Mouse (Mus musculus) limb, embryonic 13.5 days (tissue): ENCODE data around the gene Atp10a. TPM values are rescaled to one million over a fixed set of nuclear protein-coding genes. Genes with fewer than 3 reads are reported as not detected.
A peak's percentile ranks its signal among the peaks of the same experiment; 100 is the strongest.

Experiments used
- ATAC-seq: fragments of 200-750 bp; cut with Nextera tagmentation; 2 replicates; pipeline ENCODE4 v1.8.0; 2017; ENCODE audit warnings: low read depth, moderate number of reproducible peaks, moderate TSS enrichment; ENCODE audit not compliant: low FRiP score
- H3K27ac ChIP-seq: fragments of 300-500 bp; sonication (generic); 2 replicates; pipeline ENCODE4 v1.5.1; 2015; ENCODE audit warnings: inconsistent platforms, mild to moderate bottlenecking, moderate library complexity
- H3K27me3 ChIP-seq: fragments of 300-500 bp; sonication (generic); 2 replicates; pipeline ENCODE4 v1.6.1; 2015; ENCODE audit warnings: mild to moderate bottlenecking, inconsistent platforms
- H3K36me3 ChIP-seq: fragments of 300-500 bp; sonication (generic); 2 replicates; pipeline ENCODE4 v1.6.1; 2015; ENCODE audit warnings: inconsistent platforms, mild to moderate bottlenecking, moderate library complexity
- H3K4me1 ChIP-seq: fragments of 300-500 bp; sonication (generic); 2 replicates; pipeline ENCODE4 v1.6.1; 2015; ENCODE audit warnings: inconsistent platforms
- H3K4me2 ChIP-seq: fragments of 300-500 bp; sonication (generic); replicated peaks from 2 replicates; pipeline ENCODE4 v1.6.1; 2015; ENCODE audit warnings: inconsistent platforms, mild to moderate bottlenecking, moderate library complexity
- H3K4me3 ChIP-seq: fragments of 300-500 bp; sonication (generic); 2 replicates; pipeline ENCODE4 v1.5.1; 2015; ENCODE audit warnings: moderate library complexity, mild to moderate bottlenecking, inconsistent platforms
- H3K9ac ChIP-seq: fragments of 300-500 bp; sonication (generic); 2 replicates; pipeline ENCODE4 v1.6.1; 2015; ENCODE audit warnings: mild to moderate bottlenecking, inconsistent platforms
- H3K9me3 ChIP-seq: fragments of 300-500 bp; sonication (generic); 2 replicates; pipeline ENCODE4 v1.6.1; 2016; ENCODE audit warnings: inconsistent platforms
- WGBS: fragments of 180-500 bp; shearing (Covaris S2); methylation state at CpG from one replicate; pipeline ENCODE4 v1.1.7; 2015; 5-methylcytosine and 5-hydroxymethylcytosine counted together
- polyA plus RNA-seq: library from polyadenylated mRNA; unstranded; fragments of >200 nt; fragmentation: Nextera tagmentation; extraction: Ambion mirVana; gene quantifications from 2 replicates; pipeline ENCODE4 v1.2.1, GENCODE M21; 2015

Atp10a gene
- polyA plus RNA-seq, 1 experiment from 2014 or later = 2.5 TPM

DNA sequence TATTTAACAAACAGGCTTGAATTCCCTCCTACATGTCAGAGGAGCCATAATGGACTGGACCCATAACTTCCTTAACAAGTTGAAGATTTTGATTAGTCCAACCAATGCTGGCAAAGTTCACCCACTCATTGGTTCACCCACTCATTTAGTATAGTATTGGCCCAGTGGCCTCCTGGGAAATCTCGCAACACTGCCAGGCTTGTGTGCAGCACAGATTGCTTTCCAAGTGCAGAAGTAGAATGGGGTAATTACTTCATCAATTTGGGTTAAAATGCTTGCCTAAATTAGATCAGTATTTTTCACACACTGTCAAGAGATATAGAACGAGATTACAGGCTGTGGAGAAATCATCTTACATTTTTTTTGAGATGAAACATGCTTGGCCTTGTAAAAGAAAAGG is 112.3 kb downstream of the Atp10a start:
- H3K27ac ChIP-seq = no peak overlapping the region
- no peaks in the 10 kb centered on the region for H3K9me3 ChIP-seq
- H3K27me3 ChIP-seq = no peaks in the 10 kb centered on the region
- no peak overlapping the region for H3K4me2 ChIP-seq
- no peak for ATAC-seq
- WGBS = 84% methylated on average over 2 of the region's 2 CpGs
- H3K36me3 ChIP-seq = no peaks in the 10 kb centered on the region
- no peak overlapping the region for H3K4me3 ChIP-seq
- no peak overlapping the region for H3K9ac ChIP-seq
- no peaks in the 10 kb centered on the region for H3K4me1 ChIP-seq

GRCm38 (mm10) chr7:58770254-58770653 is 114.3 kb downstream of the Atp10a start:
- ATAC-seq = no peak
- H3K4me1 ChIP-seq = no peaks in the 10 kb centered on the region
- 68% methylated on average over 3 of the region's 3 CpGs for WGBS
- no peak overlapping the region for H3K27ac ChIP-seq
- no peak overlapping the region for H3K9ac ChIP-seq
- H3K4me3 ChIP-seq = no peak overlapping the region
- H3K9me3 ChIP-seq = no peaks in the 10 kb centered on the region
- H3K4me2 ChIP-seq = no peak overlapping the region
- no peaks in the 10 kb centered on the region for H3K36me3 ChIP-seq
- no peaks in the 10 kb centered on the region for H3K27me3 ChIP-seq

GRCm38 (mm10) chr7:58772048-58772690 is 116.2 kb downstream of the Atp10a start:
- no peak overlapping the region for H3K4me2 ChIP-seq
- no peak for ATAC-seq
- 76% methylated on average over 6 of the region's 6 CpGs for WGBS
- H3K9ac ChIP-seq = no peak overlapping the region
- no peaks in the 10 kb centered on the region for H3K4me1 ChIP-seq
- no peaks in the 10 kb centered on the region for H3K36me3 ChIP-seq
- no peaks in the 10 kb centered on the region for H3K27me3 ChIP-seq
- no peak overlapping the region for H3K27ac ChIP-seq
- H3K4me3 ChIP-seq = no peak overlapping the region
- no peaks in the 10 kb centered on the region for H3K9me3 ChIP-seq

DNA sequence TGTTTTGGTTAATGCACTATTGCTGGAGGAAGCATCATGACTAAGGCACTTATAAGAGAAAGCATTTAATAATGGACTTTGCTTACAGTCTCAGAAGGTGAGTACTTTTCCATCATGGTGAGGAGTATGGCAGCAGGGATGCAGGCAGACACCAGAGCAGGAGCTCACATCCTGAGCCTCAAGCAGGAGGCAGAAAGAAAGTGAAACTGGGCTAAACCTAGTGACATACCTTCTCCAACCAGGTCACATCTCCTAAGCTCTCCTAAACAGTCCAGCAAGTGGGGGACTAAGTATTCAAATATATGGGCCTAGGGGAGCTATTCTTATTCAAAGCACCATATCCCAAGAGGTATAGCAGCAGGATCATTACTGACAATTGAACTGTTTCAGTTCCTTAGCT is 123.2 kb downstream of the Atp10a start:
- Histone ChIP-seq H3K4me2 (no peak overlapping the region), H3K9ac (no peak overlapping the region), H3K27ac (no peak overlapping the region), H3K36me3 (no peaks in the 10 kb centered on the region), H3K4me1 (no peaks in the 10 kb centered on the region), H3K4me3 (no peak overlapping the region), H3K9me3 (no peaks in the 10 kb centered on the region), H3K27me3 (no peaks in the 10 kb centered on the region)
- no peak for ATAC-seq

- no peak overlapping the region for H3K4me2 ChIP-seq
- peaks cover 8% of the 10 kb centered on the region; the same call in 1 of the 2 replicates for H3K36me3 ChIP-seq
- 90% methylated on average over 4 of the region's 4 CpGs for WGBS
- no peak overlapping the region for H3K9ac ChIP-seq
- no peak for ATAC-seq
- no peak overlapping the region for H3K4me3 ChIP-seq
- H3K4me1 ChIP-seq = no peaks in the 10 kb centered on the region
- H3K9me3 ChIP-seq = no peaks in the 10 kb centered on the region
- H3K27me3 ChIP-seq = no peaks in the 10 kb centered on the region
- no peak overlapping the region for H3K27ac ChIP-seq
Observed at GRCm38 (mm10) chr7:58786986-58787385, 131.0 kb downstream of the Atp10a start.

DNA sequence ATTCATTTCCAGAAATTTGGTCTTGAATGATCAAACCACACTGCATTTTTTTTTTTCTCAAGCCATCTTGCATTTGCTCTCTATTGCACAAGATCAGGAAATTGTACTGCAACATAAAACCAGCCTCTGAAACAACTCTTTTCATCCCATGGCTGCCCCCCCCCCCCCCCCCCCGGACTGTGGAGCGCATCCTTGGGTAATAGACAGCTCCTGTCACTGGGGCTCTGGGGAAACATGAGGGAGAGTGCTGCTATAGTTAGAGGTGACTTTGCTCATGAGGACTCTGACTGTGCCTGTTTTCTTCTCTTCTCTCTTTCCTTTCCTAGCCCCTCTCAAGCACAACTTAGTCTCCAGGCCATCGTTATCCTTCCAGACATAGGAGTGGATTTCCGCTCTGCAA is 131.6 kb downstream of the Atp10a start:
- Histone ChIP-seq H3K4me1 (no peaks in the 10 kb centered on the region), H3K9ac (no peak overlapping the region), H3K4me2 (no peak overlapping the region), H3K9me3 (no peaks in the 10 kb centered on the region), H3K27me3 (no peaks in the 10 kb centered on the region), H3K4me3 (no peak overlapping the region), H3K27ac (no peak overlapping the region), H3K36me3 (peaks cover 8% of the 10 kb centered on the region)
- WGBS = 73% methylated on average over 4 of the region's 4 CpGs
- ATAC-seq = no peak

- Histone ChIP-seq H3K9ac (no peak overlapping the region), H3K36me3 (peaks cover 8% of the 10 kb centered on the region), H3K4me3 (no peak overlapping the region), H3K27me3 (no peaks in the 10 kb centered on the region), H3K4me1 (no peaks in the 10 kb centered on the region), H3K27ac (no peak overlapping the region), H3K9me3 (no peaks in the 10 kb centered on the region), H3K4me2 (no peak overlapping the region)
- WGBS = 56% methylated on average over 7 of the region's 7 CpGs
- peak; percentile 54; the same call in 1 of the 2 replicates for ATAC-seq
Observed at GRCm38 (mm10) chr7:58788424-58789261, 132.7 kb downstream of the Atp10a start.

DNA sequence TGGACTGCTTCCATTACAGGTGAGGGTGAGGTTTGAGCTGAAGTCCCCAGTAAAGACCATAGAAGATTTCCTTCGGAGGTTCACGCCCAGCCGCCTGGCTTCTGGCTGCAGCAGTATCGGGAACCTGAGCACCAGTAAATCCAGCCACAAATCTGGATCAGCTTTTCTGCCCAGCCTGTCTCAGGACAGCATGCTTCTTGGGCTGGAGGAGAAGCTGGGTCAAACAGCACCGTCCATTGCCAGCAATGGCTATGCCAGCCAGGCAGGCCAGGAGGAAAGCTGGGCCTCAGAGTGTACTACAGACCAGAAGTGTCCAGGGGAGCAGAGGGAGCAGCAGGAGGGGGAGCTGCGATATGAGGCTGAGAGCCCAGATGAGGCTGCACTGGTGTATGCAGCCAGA is 141.3 kb downstream of the Atp10a start:
- ATAC-seq = no peak
- Histone ChIP-seq H3K4me3 (no peak overlapping the region), H3K27me3 (no peaks in the 10 kb centered on the region), H3K4me1 (no peaks in the 10 kb centered on the region), H3K27ac (no peak overlapping the region), H3K9me3 (no peaks in the 10 kb centered on the region), H3K36me3 (no peaks in the 10 kb centered on the region), H3K9ac (no peak overlapping the region), H3K4me2 (no peak overlapping the region)
- 91% methylated on average over 6 of the region's 6 CpGs for WGBS

GRCm38 (mm10) chr7:58800916-58801315 is 144.9 kb downstream of the Atp10a start:
- H3K4me1 ChIP-seq = no peaks in the 10 kb centered on the region
- H3K4me2 ChIP-seq = no peak overlapping the region
- WGBS = 86% methylated on average over 7 of the region's 7 CpGs
- no peak for ATAC-seq
- H3K27ac ChIP-seq = no peak overlapping the region
- H3K36me3 ChIP-seq = peaks cover 6% of the 10 kb centered on the region; the same call in 1 of the 2 replicates
- H3K9me3 ChIP-seq = no peaks in the 10 kb centered on the region
- no peaks in the 10 kb centered on the region for H3K27me3 ChIP-seq
- no peak overlapping the region for H3K9ac ChIP-seq
- H3K4me3 ChIP-seq = no peak overlapping the region

GRCm38 (mm10) chr7:58801791-58802190 is 145.8 kb downstream of the Atp10a start:
- H3K4me2 ChIP-seq = no peak overlapping the region
- H3K27ac ChIP-seq = no peak overlapping the region
- no peaks in the 10 kb centered on the region for H3K27me3 ChIP-seq
- H3K9me3 ChIP-seq = no peaks in the 10 kb centered on the region
- 86% methylated on average over 2 of the region's 2 CpGs for WGBS
- no peak overlapping the region for H3K4me3 ChIP-seq
- H3K36me3 ChIP-seq = peaks cover 6% of the 10 kb centered on the region; the same call in 1 of the 2 replicates
- no peak overlapping the region for H3K9ac ChIP-seq
- H3K4me1 ChIP-seq = no peaks in the 10 kb centered on the region
- no peak for ATAC-seq

- no peak overlapping the region for H3K9ac ChIP-seq
- H3K9me3 ChIP-seq = no peaks in the 10 kb centered on the region
- H3K36me3 ChIP-seq = peaks cover under 1% of the 10 kb centered on the region; the same call in 1 of the 2 replicates
- no peak overlapping the region for H3K27ac ChIP-seq
- no peak overlapping the region for H3K4me2 ChIP-seq
- H3K4me3 ChIP-seq = no peak overlapping the region
- no peaks in the 10 kb centered on the region for H3K4me1 ChIP-seq
- ATAC-seq = no peak
- 65% methylated on average over 6 of the region's 6 CpGs for WGBS
- no peaks in the 10 kb centered on the region for H3K27me3 ChIP-seq
Observed at GRCm38 (mm10) chr7:58822147-58822681, 166.2 kb downstream of the Atp10a start.

GRCm38 (mm10) chr7:58824686-58825085 is 168.7 kb downstream of the Atp10a start:
- H3K27me3 ChIP-seq = no peaks in the 10 kb centered on the region
- no peak overlapping the region for H3K4me3 ChIP-seq
- no peaks in the 10 kb centered on the region for H3K9me3 ChIP-seq
- H3K4me2 ChIP-seq = no peak overlapping the region
- no peaks in the 10 kb centered on the region for H3K4me1 ChIP-seq
- ATAC-seq = no peak
- H3K9ac ChIP-seq = no peak overlapping the region
- H3K27ac ChIP-seq = no peak overlapping the region
- 90% methylated on average over 3 of the region's 3 CpGs for WGBS
- H3K36me3 ChIP-seq = peaks cover 12% of the 10 kb centered on the region
